Mouse (Mus musculus) megakaryocyte-erythroid progenitor cell, adult 5-6 weeks (primary cell): ENCODE results near the gene 2310034C09Rik. TPM values are rescaled to one million over a fixed set of nuclear protein-coding genes. Genes with fewer than 3 reads are reported as not detected.
"Not testable (repeated sequence)": the region's sequence is repeated elsewhere in the genome, so short reads cannot be mapped to it uniquely, and the experiment has no call there.

Experiments used
- ATAC-seq: replicated peaks from 2 replicates; pipeline ENCODE4 v1.8.0; 2016; ENCODE audit warnings: mild to moderate bottlenecking, inconsistent platforms; ENCODE audit not compliant: severe bottlenecking, poor library complexity, low FRiP score, low TSS enrichment
- total RNA-seq, 2 experiments: library from RNA; stranded (forward) in 1 of 2; stranded (reverse) in 1 of 2; fragments of 200-1000, 215-1000 nt in 1 of 2; fragments of >200 nt in 1 of 2; fragmentation: Nextera tagmentation in 1 of 2; gene quantifications; 2 replicates each; pipeline ENCODE4 v1.2.3; 2014 to 2017

Gene 2310034C09Rik
- not detected in 2 replicates for total RNA-seq (2014; fragmentation: Nextera tagmentation)
- total RNA-seq (2017) = not detected in 2 replicates

GRCm38 (mm10) chr16:88758547-88758946, at the start of gene 2310034C09Rik:
Gene 2310034C09Rik, plus strand, starts transcription at chr16:88758847.
- not testable (repeated sequence) for ATAC-seq

- ATAC-seq = no peak
Measured at GRCm38 (mm10) chr16:88710757-88711156, 47.9 kb upstream of the 2310034C09Rik start.

- no peak for ATAC-seq
Measured at GRCm38 (mm10) chr16:88711245-88711644, 47.4 kb upstream of the 2310034C09Rik start.

- ATAC-seq = no peak
Measured at GRCm38 (mm10) chr16:88716549-88716948, 42.1 kb upstream of the 2310034C09Rik start.

- no peak for ATAC-seq
Measured at GRCm38 (mm10) chr16:88720031-88720430, 38.6 kb upstream of the 2310034C09Rik start.

- no peak for ATAC-seq
Measured at GRCm38 (mm10) chr16:88728812-88729275, 29.8 kb upstream of the 2310034C09Rik start, which contains the start of gene Krtap13-1. Gene Krtap13-1, plus strand, starts transcription at chr16:88728862.

- ATAC-seq = no peak
Measured at GRCm38 (mm10) chr16:88735391-88735790, 23.3 kb upstream of the 2310034C09Rik start.

GRCm38 (mm10) chr16:88744750-88745340, 13.8 kb upstream of the 2310034C09Rik start:
- no peak for ATAC-seq

GRCm38 (mm10) chr16:88747943-88748342, 10.7 kb upstream of the 2310034C09Rik start:
- no peak for ATAC-seq

- not testable (repeated sequence) for ATAC-seq
Measured at GRCm38 (mm10) chr16:88751535-88751934, 7.1 kb upstream of the 2310034C09Rik start, which contains the start of gene Krtap13. Gene Krtap13, minus strand, starts transcription at chr16:88751635.

- ATAC-seq = no peak
Measured at GRCm38 (mm10) chr16:88774106-88774505, 15.5 kb downstream of the 2310034C09Rik start, which contains the start of gene 2310057N15Rik. Gene 2310057N15Rik, minus strand, starts transcription at chr16:88774206.

GRCm38 (mm10) chr16:88777596-88777995, 18.9 kb downstream of the 2310034C09Rik start, which contains the start of gene Gm5965:
Gene Gm5965, plus strand, starts transcription at chr16:88777896.
- no peak for ATAC-seq

- ATAC-seq = no peak
Measured at GRCm38 (mm10) chr16:88786786-88787185, 28.1 kb downstream of the 2310034C09Rik start.

Other genes with a start within 250 kb of the 2310034C09Rik start
- not detected in 2 replicates for gene Cldn8, start 195.7 kb upstream of the 2310034C09Rik start, total RNA-seq (2014; fragmentation: Nextera tagmentation)
- gene Cldn8, start 195.7 kb upstream of the 2310034C09Rik start, total RNA-seq (2017) = not detected in 2 replicates
- gene Krtap24-1, start 146.6 kb upstream of the 2310034C09Rik start, total RNA-seq (2014; fragmentation: Nextera tagmentation) = not detected in 2 replicates
- not detected in 2 replicates for gene Krtap24-1, start 146.6 kb upstream of the 2310034C09Rik start, total RNA-seq (2017)
- gene 2310079G19Rik, start 131.2 kb upstream of the 2310034C09Rik start, total RNA-seq (2014; fragmentation: Nextera tagmentation) = not detected in 2 replicates
- not detected in 2 replicates for gene 2310079G19Rik, start 131.2 kb upstream of the 2310034C09Rik start, total RNA-seq (2017)
- not detected in 2 replicates for gene Krtap26-1, start 111.1 kb upstream of the 2310034C09Rik start, total RNA-seq (2014; fragmentation: Nextera tagmentation)
- gene Krtap26-1, start 111.1 kb upstream of the 2310034C09Rik start, total RNA-seq (2017) = not detected in 2 replicates
- not detected in 2 replicates for gene Krtap27-1, start 87.2 kb upstream of the 2310034C09Rik start, total RNA-seq (2014; fragmentation: Nextera tagmentation)
- not detected in 2 replicates for gene Krtap27-1, start 87.2 kb upstream of the 2310034C09Rik start, total RNA-seq (2017)
- not detected in 2 replicates for gene 2310061N02Rik, start 50.9 kb upstream of the 2310034C09Rik start, total RNA-seq (2014; fragmentation: Nextera tagmentation)
- gene 2310061N02Rik, start 50.9 kb upstream of the 2310034C09Rik start, total RNA-seq (2017) = not detected in 2 replicates
- not detected in 2 replicates for gene Krtap13-1, start 30.0 kb upstream of the 2310034C09Rik start, total RNA-seq (2014; fragmentation: Nextera tagmentation)
- gene Krtap13-1, start 30.0 kb upstream of the 2310034C09Rik start, total RNA-seq (2017) = not detected in 2 replicates
- gene Krtap13, start 7.2 kb upstream of the 2310034C09Rik start, total RNA-seq (2014; fragmentation: Nextera tagmentation) = not detected in 2 replicates
- gene Krtap13, start 7.2 kb upstream of the 2310034C09Rik start, total RNA-seq (2017) = not detected in 2 replicates
- gene 2310057N15Rik, start 15.4 kb downstream of the 2310034C09Rik start, total RNA-seq (2014; fragmentation: Nextera tagmentation) = not detected in 2 replicates
- gene 2310057N15Rik, start 15.4 kb downstream of the 2310034C09Rik start, total RNA-seq (2017) = not detected in 2 replicates
- not detected in 2 replicates for gene Gm5965, start 19.0 kb downstream of the 2310034C09Rik start, total RNA-seq (2014; fragmentation: Nextera tagmentation)
- gene Gm5965, start 19.0 kb downstream of the 2310034C09Rik start, total RNA-seq (2017) = not detected in 2 replicates
- gene Gm20741, start 53.4 kb downstream of the 2310034C09Rik start, total RNA-seq (2014; fragmentation: Nextera tagmentation) = not detected in 2 replicates
- gene Gm20741, start 53.4 kb downstream of the 2310034C09Rik start, total RNA-seq (2017) = not detected in 2 replicates
- not detected in 2 replicates for gene Krtap15, start 61.4 kb downstream of the 2310034C09Rik start, total RNA-seq (2014; fragmentation: Nextera tagmentation)
- gene Krtap15, start 61.4 kb downstream of the 2310034C09Rik start, total RNA-seq (2017) = not detected in 2 replicates
- gene Krtap14, start 67.3 kb downstream of the 2310034C09Rik start, total RNA-seq (2014; fragmentation: Nextera tagmentation) = not detected in 2 replicates
- gene Krtap14, start 67.3 kb downstream of the 2310034C09Rik start, total RNA-seq (2017) = not detected in 2 replicates
- not detected in 2 replicates for gene Krtap19-1, start 110.6 kb downstream of the 2310034C09Rik start, total RNA-seq (2014; fragmentation: Nextera tagmentation)
- gene Krtap19-1, start 110.6 kb downstream of the 2310034C09Rik start, total RNA-seq (2017) = not detected in 2 replicates
- gene Krtap19-2, start 115.4 kb downstream of the 2310034C09Rik start, total RNA-seq (2014; fragmentation: Nextera tagmentation) = not detected in 2 replicates
- not detected in 2 replicates for gene Krtap19-2, start 115.4 kb downstream of the 2310034C09Rik start, total RNA-seq (2017)
- gene Krtap19-3, start 119.2 kb downstream of the 2310034C09Rik start, total RNA-seq (2014; fragmentation: Nextera tagmentation) = not detected in 2 replicates
- gene Krtap19-3, start 119.2 kb downstream of the 2310034C09Rik start, total RNA-seq (2017) = not detected in 2 replicates
- gene Krtap19-4, start 126.2 kb downstream of the 2310034C09Rik start, total RNA-seq (2014; fragmentation: Nextera tagmentation) = not detected in 2 replicates
- gene Krtap19-4, start 126.2 kb downstream of the 2310034C09Rik start, total RNA-seq (2017) = not detected in 2 replicates
- gene Krtap19-5, start 137.6 kb downstream of the 2310034C09Rik start, total RNA-seq (2014; fragmentation: Nextera tagmentation) = not detected in 2 replicates
- not detected in 2 replicates for gene Krtap19-5, start 137.6 kb downstream of the 2310034C09Rik start, total RNA-seq (2017)
- gene Krtap19-9b, start 173.4 kb downstream of the 2310034C09Rik start, total RNA-seq (2014; fragmentation: Nextera tagmentation) = not detected in 2 replicates
- not detected in 2 replicates for gene Krtap19-9b, start 173.4 kb downstream of the 2310034C09Rik start, total RNA-seq (2017)
- not detected in 2 replicates for gene Krtap16-3, start 204.0 kb downstream of the 2310034C09Rik start, total RNA-seq (2014; fragmentation: Nextera tagmentation)
- not detected in 2 replicates for gene Krtap16-3, start 204.0 kb downstream of the 2310034C09Rik start, total RNA-seq (2017)